Mouse (Mus musculus) bone marrow, adult 2 months (tissue): ENCODE results near the gene P3h2.

Experiments
- CTCF ChIP-seq: fragments of 200-500 bp; IDR thresholded peaks from 2 replicates; pipeline ENCODE4 v1.5.1; 2011; ENCODE audit warnings: low read length, control low read depth; ENCODE audit not compliant: control insufficient read depth, insufficient read depth
- POLR2A ChIP-seq: fragments of 200-500 bp; IDR thresholded peaks from 2 replicates; pipeline ENCODE4 v1.6.1; 2011; ENCODE audit warnings: low read depth, mild to moderate bottlenecking, control low read depth, low read length, borderline replicate concordance; ENCODE audit not compliant: control insufficient read depth

- TF ChIP-seq POLR2A = no peak
- no peak for TF ChIP-seq CTCF
Measured at GRCm38 (mm10) chr16:25956831-25957230, 148.8 kb downstream of the P3h2 start.
